ENCODE assay signal across 8 mouse cellular contexts in the genomic region with DNA sequence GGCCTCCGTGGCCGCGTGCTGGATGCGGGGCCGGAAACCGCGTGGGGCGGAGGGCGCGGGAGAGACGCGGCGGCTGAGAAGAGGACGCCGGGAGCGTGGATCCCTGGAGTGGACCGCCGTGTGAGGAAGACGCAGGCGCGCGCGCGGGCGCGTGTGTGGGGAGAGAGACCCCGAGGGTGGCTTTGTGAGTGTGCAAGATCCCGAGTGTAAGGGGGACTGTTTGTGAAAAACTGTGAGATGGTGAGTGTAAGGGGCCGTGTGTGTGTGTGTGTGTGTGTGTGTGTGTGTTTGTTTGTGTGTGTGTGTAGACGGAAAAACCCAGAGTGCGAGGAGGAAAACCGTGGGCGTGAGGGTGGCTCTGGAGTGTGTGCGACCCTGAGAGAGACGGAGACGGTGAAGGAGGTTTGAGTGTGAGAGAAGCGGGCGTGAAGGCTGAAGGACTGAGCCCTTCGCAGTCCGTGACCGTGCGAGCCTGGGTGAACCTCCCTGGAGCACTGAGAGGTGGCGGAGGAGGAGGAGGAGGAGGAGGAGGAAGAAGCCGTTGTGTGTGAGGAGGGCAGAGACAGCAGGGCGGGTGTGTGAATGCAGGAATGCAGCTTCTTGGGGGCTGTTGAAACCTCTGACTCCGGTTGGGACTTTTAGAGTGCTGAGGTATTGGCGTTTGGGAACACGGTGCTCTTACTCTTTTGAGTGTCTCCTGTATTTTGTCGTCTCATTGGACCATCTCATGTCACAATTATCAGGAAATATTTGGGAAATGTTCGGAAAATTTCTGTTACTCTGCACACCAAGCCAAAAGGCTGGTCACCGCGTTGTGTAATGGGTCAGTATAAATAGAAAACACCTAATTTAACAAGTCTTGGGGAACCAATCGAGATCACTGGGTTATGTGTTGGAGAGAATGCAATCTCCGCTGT. TPM values are rescaled to one million over a fixed set of nuclear protein-coding genes. Genes with fewer than 3 reads are reported as not detected.
A peak's percentile ranks its signal among the peaks of the same experiment; 100 is the strongest.
DNase-seq lines count a peak whose midpoint lies in the region; ATAC-seq lines count a peak whose summit lies in the region.

No protein-coding gene starts in this region.

- H3K27ac ChIP-seq in embryonic facial prominence, embryonic 15.5 days (replicated peaks): peak overlapping the region; percentile 89
- peak overlapping the region; percentile 82 for H3K27ac ChIP-seq in limb, embryonic 11.5 days (replicated peaks; ENCODE audit: low read depth, low read length)

- DNase-seq in cerebellum, postnatal 14 days: no peak
- DNase-seq in heart, postnatal 14 days: peak; percentile 41 to 42
- peak; percentile 66 for DNase-seq in limb, embryonic 11.5 days (ENCODE audit: low spot score)
- DNase-seq in spleen, adult 18-20 months: peak; percentile 22 to 46

- ATAC-seq in cerebellum, adult (ENCODE audit: insufficient number of reproducible peaks, low FRiP score, low TSS enrichment): peak; percentile 56
- ATAC-seq in activated CD4-positive, CD25-positive, alpha-beta regulatory T cell, adult 4 months: peak; percentile 24
- ATAC-seq in embryonic facial prominence, embryonic 15.5 days (ENCODE audit: insufficient number of reproducible peaks, low FRiP score, low TSS enrichment, low read depth): peak; percentile 68
- peak; percentile 64 for ATAC-seq in limb, embryonic 11.5 days (ENCODE audit: insufficient number of reproducible peaks, low FRiP score, low TSS enrichment, low read depth)
- peak; percentile 28; the same call in 1 of the 2 replicates for ATAC-seq in megakaryocyte-erythroid progenitor cell, adult 5-6 weeks (replicated peaks; ENCODE audit: low FRiP score, low TSS enrichment, poor library complexity, severe bottlenecking)

- no peaks in the 10 kb centered on the region for H3K27me3 ChIP-seq in embryonic facial prominence, embryonic 15.5 days
- no peaks in the 10 kb centered on the region for H3K27me3 ChIP-seq in limb, embryonic 11.5 days (ENCODE audit: control insufficient read depth, insufficient read depth, low read length)

- intact Hi-C loops in heart, postnatal 14 days (cut with DNase I): loop anchor here (2.0 kb wide), 1 partner anchor 28 kb away; no protein-coding TSS in a partner anchor

- H3K4me2 ChIP-seq in embryonic facial prominence, embryonic 15.5 days (replicated peaks): peak overlapping the region; percentile 94
- peak overlapping the region; percentile 94 for H3K4me2 ChIP-seq in limb, embryonic 11.5 days (ENCODE audit: low read depth, severe bottlenecking)

- no peaks in the 10 kb centered on the region for H3K9me3 ChIP-seq in embryonic facial prominence, embryonic 15.5 days (replicated peaks)
- no peaks in the 10 kb centered on the region for H3K9me3 ChIP-seq in limb, embryonic 11.5 days (ENCODE audit: control insufficient read depth, low read length)

- peaks cover 13% of the 10 kb centered on the region; the same call in 1 of the 2 replicates for H3K4me1 ChIP-seq in embryonic facial prominence, embryonic 15.5 days
- H3K4me1 ChIP-seq in limb, embryonic 11.5 days (ENCODE audit: control insufficient read depth, insufficient read depth, low read length): peaks cover 7% of the 10 kb centered on the region; the same call in 1 of the 2 replicates

- peak overlapping the region; percentile 71 for H3K4me3 ChIP-seq in embryonic facial prominence, embryonic 15.5 days (replicated peaks)
- H3K4me3 ChIP-seq in limb, embryonic 11.5 days (ENCODE audit: low read depth, low read length): peak overlapping the region; percentile 92

- H3K9ac ChIP-seq in embryonic facial prominence, embryonic 15.5 days: peak overlapping the region; percentile 74
- peak overlapping the region; percentile 91 for H3K9ac ChIP-seq in limb, embryonic 11.5 days (ENCODE audit: low read length)

- WGBS in embryonic facial prominence, embryonic 15.5 days: 2% methylated on average over 54 of the region's 54 CpGs
- 1% methylated on average over 53 of the region's 54 CpGs for WGBS in limb, embryonic 11.5 days

- peaks cover 4% of the 10 kb centered on the region; the same call in 1 of the 2 replicates for H3K36me3 ChIP-seq in embryonic facial prominence, embryonic 15.5 days
- H3K36me3 ChIP-seq in limb, embryonic 11.5 days (ENCODE audit: control insufficient read depth, insufficient read depth, low read length): no peaks in the 10 kb centered on the region

RNA-seq across cellular contexts. Expression of a gene that starts 0.6 kb away (rescaled TPM):
- 10 to 100 TPM; 26.2 to 33.6 TPM for polyA plus RNA-seq in activated CD4-positive, CD25-positive, alpha-beta regulatory T cell, adult 4 months (2017; shearing (Covaris generic))
- polyA plus RNA-seq in embryonic facial prominence, embryonic 15.5 days (2015; fragmentation: Nextera tagmentation; extraction: Ambion mirVana): 44.0 and 49.2 TPM in 2 replicates
- 10 to 100 TPM; 12.2 to 13.8 TPM for total RNA-seq in heart, postnatal 14 days (2021)
- 101 and 107 TPM in 2 replicates for polyA plus RNA-seq in limb, embryonic 11.5 days (2014; fragmentation: Nextera tagmentation; extraction: Ambion mirVana)
- total RNA-seq in megakaryocyte-erythroid progenitor cell, adult 5-6 weeks (2014; fragmentation: Nextera tagmentation): 2.6 and 4.2 TPM in 2 replicates
- total RNA-seq in megakaryocyte-erythroid progenitor cell, adult 5-6 weeks (2017): 5.1 and 6.7 TPM in 2 replicates

RNA-seq across cellular contexts. Expression of a gene that starts 19.1 kb away (rescaled TPM):
- 1 to 10 TPM; 1.9 to 4.0 TPM for polyA plus RNA-seq in activated CD4-positive, CD25-positive, alpha-beta regulatory T cell, adult 4 months (2017; shearing (Covaris generic))
- polyA plus RNA-seq in embryonic facial prominence, embryonic 15.5 days (2015; fragmentation: Nextera tagmentation; extraction: Ambion mirVana): 17.3 and 18.6 TPM in 2 replicates
- total RNA-seq in heart, postnatal 14 days (2021): 1 to 10 TPM; 5.5 to 8.1 TPM
- 5.9 and 6.7 TPM in 2 replicates for polyA plus RNA-seq in limb, embryonic 11.5 days (2014; fragmentation: Nextera tagmentation; extraction: Ambion mirVana)
- total RNA-seq in megakaryocyte-erythroid progenitor cell, adult 5-6 weeks (2014; fragmentation: Nextera tagmentation): 2.7 and 3.2 TPM in 2 replicates
- 0.84 and 3.2 TPM in 2 replicates for total RNA-seq in megakaryocyte-erythroid progenitor cell, adult 5-6 weeks (2017)

RNA-seq across cellular contexts. Expression of a gene that starts 32.5 kb away (rescaled TPM):
- under 1 TPM in 1 of 2 experiments, not detected in 1; 0.20 TPM for polyA plus RNA-seq in activated CD4-positive, CD25-positive, alpha-beta regulatory T cell, adult 4 months (2017; shearing (Covaris generic))
- 43.5 and 55.4 TPM in 2 replicates for polyA plus RNA-seq in embryonic facial prominence, embryonic 15.5 days (2015; fragmentation: Nextera tagmentation; extraction: Ambion mirVana)
- total RNA-seq in heart, postnatal 14 days (2021): 1 to 10 TPM in 1 of 2 experiments, under 1 TPM in 1; 0.45 to 1.0 TPM
- polyA plus RNA-seq in limb, embryonic 11.5 days (2014; fragmentation: Nextera tagmentation; extraction: Ambion mirVana): 4.6 and 5.6 TPM in 2 replicates
- 0.68 and 1.4 TPM in 2 replicates for total RNA-seq in megakaryocyte-erythroid progenitor cell, adult 5-6 weeks (2014; fragmentation: Nextera tagmentation)
- total RNA-seq in megakaryocyte-erythroid progenitor cell, adult 5-6 weeks (2017): not detected in 2 replicates

RNA-seq across cellular contexts. Expression of a gene that starts 41.5 kb away (rescaled TPM):
- polyA plus RNA-seq in activated CD4-positive, CD25-positive, alpha-beta regulatory T cell, adult 4 months (2017; shearing (Covaris generic)): 10 to 100 TPM; 20.6 to 22.5 TPM
- polyA plus RNA-seq in embryonic facial prominence, embryonic 15.5 days (2015; fragmentation: Nextera tagmentation; extraction: Ambion mirVana): 33.3 and 39.6 TPM in 2 replicates
- total RNA-seq in heart, postnatal 14 days (2021): 10 to 100 TPM; 11.4 TPM
- polyA plus RNA-seq in limb, embryonic 11.5 days (2014; fragmentation: Nextera tagmentation; extraction: Ambion mirVana): 50.8 and 52.9 TPM in 2 replicates
- 32.7 and 47.9 TPM in 2 replicates for total RNA-seq in megakaryocyte-erythroid progenitor cell, adult 5-6 weeks (2014; fragmentation: Nextera tagmentation)
- total RNA-seq in megakaryocyte-erythroid progenitor cell, adult 5-6 weeks (2017): 50.5 and 58.1 TPM in 2 replicates

RNA-seq across cellular contexts. Expression of a gene that starts 41.5 kb away (rescaled TPM):
- polyA plus RNA-seq in activated CD4-positive, CD25-positive, alpha-beta regulatory T cell, adult 4 months (2017; shearing (Covaris generic)): 10 to 100 TPM; 19.5 to 31.6 TPM
- polyA plus RNA-seq in embryonic facial prominence, embryonic 15.5 days (2015; fragmentation: Nextera tagmentation; extraction: Ambion mirVana): 41.2 and 44.5 TPM in 2 replicates
- total RNA-seq in heart, postnatal 14 days (2021): 10 to 100 TPM; 18.7 to 20.4 TPM
- polyA plus RNA-seq in limb, embryonic 11.5 days (2014; fragmentation: Nextera tagmentation; extraction: Ambion mirVana): 61.7 and 61.8 TPM in 2 replicates
- 30.3 and 47.7 TPM in 2 replicates for total RNA-seq in megakaryocyte-erythroid progenitor cell, adult 5-6 weeks (2014; fragmentation: Nextera tagmentation)
- 55.0 and 60.4 TPM in 2 replicates for total RNA-seq in megakaryocyte-erythroid progenitor cell, adult 5-6 weeks (2017)

Comparison
In these comparisons a context has a peak if more than half of its experiments do, and no peak if none do; other contexts are left out.
1. DNase-seq: peak in heart, postnatal 14 days (2 of 2), limb, embryonic 11.5 days (single experiment) and spleen, adult 18-20 months (2 of 2); none in cerebellum, postnatal 14 days (0 of 2).
2. Peak in every context shown above with its lines, with median percentiles within 50 percentile points of each other: ATAC-seq.